Mouse (Mus musculus) kidney, embryonic 14.5 days (tissue): ENCODE measurements around the gene Tcf20. TPM values are rescaled to one million over a fixed set of nuclear protein-coding genes. Genes with fewer than 3 reads are reported as not detected.
A peak's percentile ranks its signal among the peaks of the same experiment; 100 is the strongest.

ENCODE experiments used
- ATAC-seq: fragments of 200-750 bp; cut with Nextera tagmentation; 2 replicates; pipeline ENCODE4 v1.8.0; 2017; ENCODE audit warnings: moderate number of reproducible peaks, mild to moderate bottlenecking, moderate TSS enrichment, moderate library complexity; ENCODE audit not compliant: low FRiP score, low TSS enrichment
- H3K27ac ChIP-seq: fragments of 300-500 bp; sonication (generic); 2 replicates; pipeline ENCODE4 v1.5.1; 2014; ENCODE audit warnings: low read depth, mild to moderate bottlenecking, low read length, moderate library complexity, mixed read lengths
- H3K27me3 ChIP-seq: fragments of 300-500 bp; sonication (generic); 2 replicates; pipeline ENCODE4 v1.6.1; 2014; ENCODE audit warnings: mild to moderate bottlenecking, low read length; ENCODE audit not compliant: control insufficient read depth, insufficient read depth
- H3K36me3 ChIP-seq: fragments of 300-500 bp; sonication (generic); 2 replicates; pipeline ENCODE4 v1.6.1; 2014; ENCODE audit warnings: low read length, mixed read lengths; ENCODE audit not compliant: control insufficient read depth, insufficient read depth
- H3K4me1 ChIP-seq: fragments of 300-500 bp; sonication (generic); 2 replicates; pipeline ENCODE4 v1.6.1; 2014; ENCODE audit warnings: low read length, mixed read lengths; ENCODE audit not compliant: control insufficient read depth, insufficient read depth
- H3K4me2 ChIP-seq: fragments of 300-500 bp; sonication (generic); replicated peaks from 2 replicates; pipeline ENCODE4 v1.6.1; 2014; ENCODE audit warnings: low read depth, mild to moderate bottlenecking, low read length
- H3K4me3 ChIP-seq: fragments of 300-500 bp; sonication (generic); 2 replicates; pipeline ENCODE4 v1.5.1; 2014; ENCODE audit warnings: mild to moderate bottlenecking, low read length
- H3K9ac ChIP-seq: fragments of 300-500 bp; sonication (generic); 2 replicates; pipeline ENCODE4 v1.6.1; 2014; ENCODE audit warnings: low read depth, mild to moderate bottlenecking, low read length, moderate library complexity
- H3K9me3 ChIP-seq: fragments of 300-500 bp; sonication (generic); 2 replicates; pipeline ENCODE4 v1.6.1; 2016; ENCODE audit warnings: low read length; ENCODE audit not compliant: control insufficient read depth
- WGBS: fragments of 180-500 bp; shearing (Covaris S2); extraction: QIAGEN DNeasy Blood & Tissue Kit; methylation state at CpG from one replicate; pipeline ENCODE4 v1.1.7; 2014; 5-methylcytosine and 5-hydroxymethylcytosine counted together
- polyA plus RNA-seq: library from polyadenylated mRNA; unstranded; fragments of >200 nt; fragmentation: Nextera tagmentation; extraction: Ambion mirVana; gene quantifications from 2 replicates; pipeline ENCODE4 v1.2.1, GENCODE M21; 2014

The Tcf20 gene
- polyA plus RNA-seq, 1 experiment from 2014 or later = 11.6 TPM

DNA sequence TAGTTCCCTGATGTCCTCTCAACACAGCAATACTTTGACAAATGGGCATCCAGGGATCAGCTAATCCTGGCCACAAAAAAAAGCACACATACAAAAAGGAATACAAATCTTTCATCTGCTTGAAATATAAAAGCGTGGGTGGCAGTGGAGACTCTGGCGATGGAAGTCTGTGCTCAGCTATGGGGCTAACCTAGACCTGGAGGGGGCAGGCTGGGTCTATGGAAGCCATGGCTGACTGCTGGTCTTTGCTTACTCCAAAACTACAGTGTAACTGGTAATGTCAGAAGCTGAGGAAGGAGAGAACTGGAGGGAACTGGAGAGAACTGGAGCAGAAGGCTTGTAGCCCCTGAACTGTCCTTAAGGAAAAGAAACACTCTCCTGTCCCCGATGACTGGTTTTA lies 69.7 kb downstream of the Tcf20 start:
- Histone ChIP-seq H3K4me3 (no peak overlapping the region), H3K9me3 (no peaks in the 10 kb centered on the region), H3K36me3 (no peaks in the 10 kb centered on the region), H3K27ac (no peak overlapping the region), H3K4me2 (no peak overlapping the region), H3K9ac (no peak overlapping the region), H3K4me1 (peaks cover 37% of the 10 kb centered on the region), H3K27me3 (peaks cover 12% of the 10 kb centered on the region; the same call in 1 of the 2 replicates)
- 69% methylated on average over 3 of the region's 3 CpGs for WGBS
- no peak for ATAC-seq

DNA sequence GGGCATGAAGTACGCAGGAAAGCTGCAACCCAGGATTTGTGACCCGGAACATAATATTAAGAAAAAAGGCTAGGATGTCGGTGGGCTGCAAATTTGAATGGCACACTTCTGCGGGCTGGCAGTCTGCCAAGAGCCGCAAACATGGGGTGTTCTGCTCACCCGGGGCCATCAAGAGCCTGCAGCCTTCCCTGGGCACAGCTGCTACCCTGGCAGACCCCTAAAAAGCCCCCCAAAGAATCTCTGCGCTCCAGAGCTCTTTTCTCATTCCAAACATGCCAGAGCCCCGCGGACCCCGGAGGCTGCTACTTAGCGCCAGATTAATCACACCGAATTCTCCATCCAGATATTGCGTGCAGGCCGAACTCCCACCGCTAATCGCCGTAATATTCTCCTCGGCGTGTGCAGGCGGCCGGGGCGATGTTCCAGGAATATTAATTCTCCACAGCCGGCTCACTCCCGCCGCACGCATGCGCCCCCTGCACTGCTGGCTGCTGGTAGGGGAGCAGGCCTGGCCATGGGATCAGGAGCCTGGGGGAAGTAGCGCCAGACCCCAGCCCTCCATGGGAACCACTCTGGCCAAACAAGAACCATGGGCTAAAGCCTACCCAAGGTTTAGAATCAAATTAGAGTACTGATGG lies 70.3 kb downstream of the Tcf20 start:
- Histone ChIP-seq H3K27ac (no peak overlapping the region), H3K9ac (no peak overlapping the region)
- WGBS = 41% methylated on average over 28 of the region's 28 CpGs

DNA sequence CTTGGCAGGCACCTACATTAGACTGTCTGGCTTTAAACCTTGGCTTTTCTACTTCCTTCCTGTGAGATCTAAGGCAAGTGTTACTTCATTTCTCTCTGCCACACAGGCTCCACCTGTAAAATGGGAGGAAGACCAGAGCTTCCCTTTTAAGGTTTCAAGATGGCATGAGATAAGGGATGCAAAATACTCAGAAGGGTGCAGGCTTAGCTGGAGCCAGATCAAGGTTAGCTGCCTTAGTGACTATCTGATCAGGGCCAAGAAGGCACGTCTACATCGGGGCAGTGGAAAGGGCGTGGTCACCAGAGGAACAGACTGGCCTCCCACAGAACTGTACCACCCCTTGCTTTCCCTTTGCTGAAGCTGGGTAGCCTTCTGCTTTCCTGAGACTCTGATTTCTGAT lies 73.2 kb downstream of the Tcf20 start:
- Histone ChIP-seq H3K9ac (no peak overlapping the region), H3K4me3 (no peak overlapping the region), H3K27me3 (peaks cover 24% of the 10 kb centered on the region; the same call in 1 of the 2 replicates), H3K9me3 (no peaks in the 10 kb centered on the region), H3K4me1 (peaks cover 29% of the 10 kb centered on the region), H3K4me2 (no peak overlapping the region), H3K27ac (no peak overlapping the region), H3K36me3 (no peaks in the 10 kb centered on the region)
- ATAC-seq = no peak
- WGBS = 71% methylated on average over 3 of the region's 3 CpGs

More for the DNA sequence above, 70.3 kb downstream of the Tcf20 start:
- Histone ChIP-seq H3K4me2 (peak overlapping the region; percentile 11; the same call in 1 of the 2 replicates), H3K9me3 (no peaks in the 10 kb centered on the region), H3K4me3 (no peak overlapping the region), H3K36me3 (no peaks in the 10 kb centered on the region), H3K4me1 (peaks cover 32% of the 10 kb centered on the region), H3K27me3 (peaks cover 16% of the 10 kb centered on the region; the same call in 1 of the 2 replicates)
- ATAC-seq = no peak

DNA sequence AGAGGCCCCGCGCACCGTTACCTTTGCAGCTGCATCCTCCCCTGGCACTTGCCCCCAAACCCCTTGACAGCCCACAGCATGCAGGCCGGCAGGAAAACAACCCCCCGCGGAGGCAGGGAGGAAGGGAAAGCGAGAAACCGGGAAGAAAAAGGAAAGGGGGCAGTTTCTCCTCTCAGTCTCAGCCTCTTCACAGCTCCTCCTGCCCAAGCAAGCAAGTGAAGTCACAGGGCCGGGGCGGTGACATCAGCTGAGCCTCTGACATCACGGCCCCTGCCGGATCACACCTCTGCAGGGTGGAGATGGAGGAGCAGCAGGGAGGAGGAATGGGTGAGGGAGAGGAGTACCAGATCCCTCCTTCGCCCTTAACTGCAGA lies 75.7 kb downstream of the Tcf20 start:
- peak overlapping the region; percentile 24; the same call in 1 of the 2 replicates for H3K4me3 ChIP-seq
- H3K4me2 ChIP-seq = peak overlapping the region; percentile 62
- H3K9ac ChIP-seq = peak overlapping the region; percentile 45
- no peaks in the 10 kb centered on the region for H3K9me3 ChIP-seq
- H3K27ac ChIP-seq = no peak overlapping the region
- peak; percentile 29; the same call in 1 of the 2 replicates for ATAC-seq
- WGBS = 3% methylated on average over 13 of the region's 13 CpGs
- H3K4me1 ChIP-seq = peaks cover 15% of the 10 kb centered on the region
- H3K36me3 ChIP-seq = no peaks in the 10 kb centered on the region
- H3K27me3 ChIP-seq = peaks cover 25% of the 10 kb centered on the region; the same call in 1 of the 2 replicates

DNA sequence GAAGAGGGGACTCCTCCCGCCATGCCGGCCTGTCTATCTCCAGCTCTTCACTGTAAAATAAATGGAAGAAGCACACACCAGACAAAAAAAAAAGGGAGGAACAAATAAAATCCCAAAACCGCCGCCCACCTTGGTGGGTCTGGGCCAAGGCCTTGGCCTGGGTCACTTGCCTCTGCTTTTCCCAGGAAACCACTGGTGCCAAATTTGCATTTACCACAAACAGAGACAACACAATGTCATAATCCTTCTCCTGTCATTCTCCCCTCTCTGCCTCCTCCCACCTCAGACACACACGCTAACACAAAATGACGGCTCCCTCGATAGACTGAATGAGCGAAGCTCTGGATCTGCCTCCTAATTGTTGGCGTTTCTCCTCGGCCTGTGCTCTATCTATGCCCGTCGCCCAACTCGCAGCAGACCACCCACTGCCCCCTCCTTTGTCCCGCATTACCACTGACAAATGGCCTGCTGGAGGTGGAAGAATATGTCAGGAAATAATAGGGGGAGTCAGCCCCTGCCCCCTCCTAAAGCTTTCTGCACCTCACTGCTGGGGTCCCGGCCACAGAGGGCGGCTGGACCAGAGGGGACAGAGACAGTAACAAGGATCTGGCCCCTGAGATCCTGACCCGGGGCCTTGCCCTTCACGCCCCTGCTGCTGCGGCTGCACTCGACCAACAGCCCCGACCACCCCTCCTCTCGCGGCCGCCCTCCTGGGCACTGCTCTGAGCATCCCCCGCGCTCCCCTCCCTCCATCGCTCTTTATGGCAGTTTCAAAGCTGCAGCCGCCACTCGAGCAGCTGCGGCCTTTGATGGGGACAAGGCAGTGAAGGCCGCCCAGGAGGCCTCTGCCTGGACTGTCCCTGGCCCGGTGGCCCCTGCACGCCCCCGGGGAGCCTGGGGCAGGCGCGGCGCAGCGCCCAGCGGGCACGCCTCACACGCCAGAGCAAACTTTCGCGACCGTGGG lies 76.4 kb downstream of the Tcf20 start:
- ATAC-seq = peak; percentile 69
- Histone ChIP-seq H3K27ac (no peak overlapping the region), H3K36me3 (no peaks in the 10 kb centered on the region), H3K9ac (peak overlapping the region; percentile 45), H3K4me2 (peak overlapping the region; percentile 62), H3K9me3 (no peaks in the 10 kb centered on the region), H3K4me3 (peak overlapping the region; percentile 24; the same call in 1 of the 2 replicates), H3K4me1 (peaks cover 14% of the 10 kb centered on the region), H3K27me3 (peaks cover 25% of the 10 kb centered on the region; the same call in 1 of the 2 replicates)
- 10% methylated on average over 44 of the region's 44 CpGs for WGBS

DNA sequence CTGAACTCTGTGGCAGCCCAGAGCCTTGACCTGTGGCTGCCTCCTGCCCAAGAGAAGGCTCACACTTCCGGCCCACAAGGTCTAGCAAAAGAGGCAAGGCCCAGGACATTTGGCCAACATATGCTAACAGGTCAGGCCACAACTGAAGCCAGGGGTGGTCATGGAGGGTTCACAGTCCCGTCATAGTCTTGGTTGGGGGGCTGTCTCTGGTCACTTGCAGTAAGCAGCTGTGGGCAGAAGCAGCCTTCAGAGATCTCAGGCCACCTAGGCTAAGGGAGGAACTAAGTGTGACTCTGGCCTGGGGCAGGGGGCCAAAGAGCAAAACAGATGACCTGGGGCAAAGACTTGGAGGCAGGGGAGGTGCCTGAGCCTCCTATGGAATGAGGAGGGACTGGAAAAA lies 77.1 kb downstream of the Tcf20 start:
- H3K27ac ChIP-seq = no peak overlapping the region
- no peaks in the 10 kb centered on the region for H3K36me3 ChIP-seq
- no peak overlapping the region for H3K9ac ChIP-seq
- no peak overlapping the region for H3K4me2 ChIP-seq
- H3K27me3 ChIP-seq = peaks cover 25% of the 10 kb centered on the region; the same call in 1 of the 2 replicates
- H3K4me3 ChIP-seq = no peak overlapping the region
- no peak for ATAC-seq
- H3K4me1 ChIP-seq = peaks cover 14% of the 10 kb centered on the region
- 71% methylated on average over 2 of the region's 2 CpGs for WGBS
- no peaks in the 10 kb centered on the region for H3K9me3 ChIP-seq

DNA sequence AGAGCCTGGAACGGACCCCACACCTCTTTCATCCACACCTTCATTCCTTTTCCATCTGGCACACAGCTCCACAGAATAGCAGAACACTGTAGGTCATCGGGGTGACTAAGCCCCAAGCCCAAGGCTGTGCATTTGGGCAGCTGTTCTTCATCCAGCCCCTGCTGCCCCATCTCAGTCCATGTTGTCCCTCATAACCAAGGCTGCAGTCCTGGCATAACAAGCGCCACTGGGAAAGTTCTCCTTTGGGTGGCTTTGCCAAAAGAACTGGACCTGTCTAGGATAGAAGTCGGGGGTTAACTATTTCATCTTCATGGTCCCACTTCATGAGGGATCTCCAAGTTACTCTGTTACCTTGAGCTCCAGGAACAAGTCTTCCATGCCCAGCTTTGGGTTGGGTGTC lies 77.9 kb downstream of the Tcf20 start:
- Histone ChIP-seq H3K4me1 (peaks cover 14% of the 10 kb centered on the region), H3K4me3 (no peak overlapping the region), H3K27ac (no peak overlapping the region), H3K9me3 (no peaks in the 10 kb centered on the region), H3K27me3 (peaks cover 25% of the 10 kb centered on the region; the same call in 1 of the 2 replicates), H3K4me2 (no peak overlapping the region), H3K9ac (no peak overlapping the region), H3K36me3 (no peaks in the 10 kb centered on the region)
- no peak for ATAC-seq
- 89% methylated on average over 4 of the region's 4 CpGs for WGBS

DNA sequence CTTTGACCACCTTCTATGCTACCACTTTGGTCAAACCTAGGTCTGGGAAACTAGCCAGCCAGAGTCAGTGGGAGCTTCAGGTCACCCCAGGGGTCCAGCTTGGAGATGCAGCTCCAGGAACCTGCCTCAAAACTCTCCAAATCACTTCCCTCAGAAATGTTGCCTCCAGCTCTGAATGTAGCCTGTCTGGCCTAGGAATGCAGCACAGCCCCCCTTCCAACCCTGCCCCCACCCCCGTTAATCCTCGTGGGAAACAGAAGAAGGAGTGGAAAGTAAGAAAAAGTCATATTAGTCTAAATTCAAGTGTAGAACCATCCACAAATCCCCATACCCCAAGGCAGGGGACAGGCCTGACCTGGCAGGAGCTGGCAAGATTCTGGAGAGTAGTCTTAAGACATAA lies 79.2 kb downstream of the Tcf20 start:
- Histone ChIP-seq H3K9ac (no peak overlapping the region), H3K9me3 (no peaks in the 10 kb centered on the region), H3K36me3 (no peaks in the 10 kb centered on the region), H3K4me1 (peaks cover 14% of the 10 kb centered on the region), H3K27me3 (peaks cover 22% of the 10 kb centered on the region; the same call in 1 of the 2 replicates), H3K27ac (no peak overlapping the region), H3K4me3 (no peak overlapping the region), H3K4me2 (no peak overlapping the region)
- 41% methylated on average over 2 of the region's 2 CpGs for WGBS
- no peak for ATAC-seq
